Mouse (Mus musculus) limb, embryonic 13.5 days (tissue): ENCODE results near the gene Ildr1. TPM values are rescaled to one million over a fixed set of nuclear protein-coding genes. Genes with fewer than 3 reads are reported as not detected.

Experiments
- ATAC-seq: fragments of 200-750 bp; cut with Nextera tagmentation; 2 replicates; pipeline ENCODE4 v1.8.0; 2017; ENCODE audit warnings: low read depth, moderate number of reproducible peaks, moderate TSS enrichment; ENCODE audit not compliant: low FRiP score
- H3K27ac ChIP-seq: fragments of 300-500 bp; sonication (generic); 2 replicates; pipeline ENCODE4 v1.5.1; 2015; ENCODE audit warnings: inconsistent platforms, mild to moderate bottlenecking, moderate library complexity
- H3K27me3 ChIP-seq: fragments of 300-500 bp; sonication (generic); 2 replicates; pipeline ENCODE4 v1.6.1; 2015; ENCODE audit warnings: mild to moderate bottlenecking, inconsistent platforms
- H3K36me3 ChIP-seq: fragments of 300-500 bp; sonication (generic); 2 replicates; pipeline ENCODE4 v1.6.1; 2015; ENCODE audit warnings: inconsistent platforms, mild to moderate bottlenecking, moderate library complexity
- H3K4me1 ChIP-seq: fragments of 300-500 bp; sonication (generic); 2 replicates; pipeline ENCODE4 v1.6.1; 2015; ENCODE audit warnings: inconsistent platforms
- H3K4me2 ChIP-seq: fragments of 300-500 bp; sonication (generic); replicated peaks from 2 replicates; pipeline ENCODE4 v1.6.1; 2015; ENCODE audit warnings: inconsistent platforms, mild to moderate bottlenecking, moderate library complexity
- H3K4me3 ChIP-seq: fragments of 300-500 bp; sonication (generic); 2 replicates; pipeline ENCODE4 v1.5.1; 2015; ENCODE audit warnings: moderate library complexity, mild to moderate bottlenecking, inconsistent platforms
- H3K9ac ChIP-seq: fragments of 300-500 bp; sonication (generic); 2 replicates; pipeline ENCODE4 v1.6.1; 2015; ENCODE audit warnings: mild to moderate bottlenecking, inconsistent platforms
- H3K9me3 ChIP-seq: fragments of 300-500 bp; sonication (generic); 2 replicates; pipeline ENCODE4 v1.6.1; 2016; ENCODE audit warnings: inconsistent platforms
- WGBS: fragments of 180-500 bp; shearing (Covaris S2); methylation state at CpG from one replicate; pipeline ENCODE4 v1.1.7; 2015; 5-methylcytosine and 5-hydroxymethylcytosine counted together
- polyA plus RNA-seq: library from polyadenylated mRNA; unstranded; fragments of >200 nt; fragmentation: Nextera tagmentation; extraction: Ambion mirVana; gene quantifications from 2 replicates; pipeline ENCODE4 v1.2.1, GENCODE M21; 2015

Ildr1 gene
- polyA plus RNA-seq = 1.0 and 1.1 TPM in 2 replicates

DNA sequence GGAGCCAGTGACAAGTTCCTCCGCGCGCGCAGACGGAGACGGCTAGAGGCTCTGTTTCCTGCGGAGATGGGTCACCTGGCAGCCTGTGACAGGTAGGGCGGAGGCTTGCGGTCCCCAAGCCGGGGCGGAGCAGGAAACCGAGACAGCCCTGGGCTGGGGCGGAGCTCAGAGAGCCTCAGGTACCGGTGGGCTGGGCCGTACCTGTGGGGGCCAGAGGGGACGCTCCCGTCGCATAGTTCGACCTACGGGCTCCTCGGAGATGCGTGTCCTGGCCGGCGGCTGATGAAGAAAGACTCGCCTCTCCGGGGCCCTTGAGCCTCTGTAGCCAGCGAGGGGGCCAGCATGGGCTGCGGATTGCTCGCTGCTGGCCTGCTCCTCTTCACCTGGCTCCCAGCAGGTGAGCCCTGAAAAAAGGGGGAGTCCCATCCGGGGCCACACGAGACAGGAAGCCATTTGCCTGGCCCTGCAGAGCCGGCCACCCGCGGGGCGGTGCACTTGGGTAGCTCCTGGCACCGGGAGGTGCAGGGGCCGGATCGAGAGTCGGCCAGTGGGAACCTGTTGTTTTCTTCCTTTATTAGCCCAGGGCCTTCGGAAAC, at the start of gene Ildr1:
Ildr1 (plus strand) TSS at position 161 of the 596 bp plus-strand sequence.
- 1% methylated on average over 40 of the region's 40 CpGs for WGBS
- ATAC-seq = peak; percentile 21; the same call in 1 of the 2 replicates
- H3K36me3 ChIP-seq = no peaks in the 10 kb centered on the region
- H3K27ac ChIP-seq = no peak within 1 kb of the TSS
- H3K9me3 ChIP-seq = no peaks in the 10 kb centered on the region
- H3K27me3 ChIP-seq = peaks cover 30% of the 10 kb centered on the region
- peak within 1 kb of the TSS; percentile 85 for H3K4me2 ChIP-seq
- peak within 1 kb of the TSS; percentile 60 for H3K9ac ChIP-seq
- peaks cover 9% of the 10 kb centered on the region for H3K4me1 ChIP-seq
- H3K4me3 ChIP-seq = peak within 1 kb of the TSS; percentile 48

DNA sequence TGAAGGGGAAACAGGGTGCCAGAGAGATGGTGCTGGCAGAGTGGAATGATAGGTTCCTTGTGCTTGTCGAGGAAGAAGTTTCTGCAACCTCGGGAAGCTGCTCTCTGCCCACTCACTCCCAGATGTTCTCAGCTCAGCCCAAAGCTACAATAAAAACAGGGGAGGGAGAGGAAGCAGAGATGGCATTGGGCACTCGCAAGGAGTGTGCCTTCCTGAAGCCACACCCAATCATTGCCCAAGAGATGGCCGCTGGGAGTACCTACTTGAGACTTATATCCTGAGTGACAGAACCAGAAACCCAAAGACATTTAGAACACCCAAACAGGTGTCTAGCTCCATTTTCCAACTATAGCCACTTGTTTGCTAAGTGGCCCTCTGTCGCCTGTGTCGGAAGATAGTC, 48.7 kb upstream of the Ildr1 start:
- no peaks in the 10 kb centered on the region for H3K4me1 ChIP-seq
- no peaks in the 10 kb centered on the region for H3K9me3 ChIP-seq
- H3K9ac ChIP-seq = no peak overlapping the region
- 78% methylated on average over 6 of the region's 6 CpGs for WGBS
- no peak for ATAC-seq
- H3K27me3 ChIP-seq = no peaks in the 10 kb centered on the region
- no peak overlapping the region for H3K4me3 ChIP-seq
- no peak overlapping the region for H3K27ac ChIP-seq
- H3K4me2 ChIP-seq = no peak overlapping the region
- no peaks in the 10 kb centered on the region for H3K36me3 ChIP-seq

DNA sequence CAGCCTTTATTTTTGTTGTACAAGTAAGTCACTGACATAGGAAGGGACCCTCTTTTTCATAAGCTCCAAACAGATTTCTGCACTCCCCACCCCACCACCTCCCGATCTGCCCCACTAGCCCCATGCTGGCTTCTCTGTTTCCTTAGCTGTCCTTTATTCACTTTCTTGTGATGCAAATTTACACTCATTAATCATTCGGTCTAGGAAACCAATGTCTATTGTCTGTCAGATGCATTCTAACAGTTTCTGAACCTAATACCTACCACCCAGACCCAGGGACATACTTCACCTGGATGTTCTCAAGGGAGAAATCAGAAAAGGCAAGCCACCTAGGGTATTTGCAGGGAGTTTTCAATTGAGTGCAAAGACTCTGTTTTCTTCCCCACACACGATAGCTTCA, 44.5 kb upstream of the Ildr1 start:
- H3K4me2 ChIP-seq = no peak overlapping the region
- no peak overlapping the region for H3K27ac ChIP-seq
- H3K9ac ChIP-seq = no peak overlapping the region
- no peaks in the 10 kb centered on the region for H3K36me3 ChIP-seq
- no peaks in the 10 kb centered on the region for H3K27me3 ChIP-seq
- H3K9me3 ChIP-seq = no peaks in the 10 kb centered on the region
- H3K4me3 ChIP-seq = no peak overlapping the region
- 47% methylated on average over 3 of the region's 3 CpGs for WGBS
- no peak for ATAC-seq
- no peaks in the 10 kb centered on the region for H3K4me1 ChIP-seq

DNA sequence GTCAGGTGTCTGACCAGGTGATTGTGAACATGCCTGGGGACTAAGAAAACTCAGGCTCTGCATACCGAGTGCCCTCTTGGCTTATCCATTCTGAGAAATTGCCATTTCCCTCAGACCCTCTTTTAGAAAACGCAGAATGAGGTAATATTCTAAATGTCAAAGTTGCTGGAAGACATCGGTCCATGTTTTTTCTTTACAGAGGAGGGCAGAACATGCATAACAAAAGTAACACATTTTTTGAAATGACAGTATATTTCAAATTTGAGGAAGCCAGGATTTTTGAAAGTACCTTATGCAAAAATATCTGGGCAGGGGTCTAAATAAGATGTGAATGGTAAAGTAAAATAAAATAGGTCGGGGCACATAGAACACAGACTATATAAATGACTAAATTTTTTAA, 43.3 kb upstream of the Ildr1 start:
- no peak for ATAC-seq
- Histone ChIP-seq H3K4me1 (no peaks in the 10 kb centered on the region), H3K36me3 (no peaks in the 10 kb centered on the region), H3K27me3 (no peaks in the 10 kb centered on the region), H3K9ac (no peak overlapping the region), H3K9me3 (no peaks in the 10 kb centered on the region), H3K4me2 (no peak overlapping the region), H3K27ac (no peak overlapping the region), H3K4me3 (no peak overlapping the region)
- 86% methylated on average over 4 of the region's 4 CpGs for WGBS

DNA sequence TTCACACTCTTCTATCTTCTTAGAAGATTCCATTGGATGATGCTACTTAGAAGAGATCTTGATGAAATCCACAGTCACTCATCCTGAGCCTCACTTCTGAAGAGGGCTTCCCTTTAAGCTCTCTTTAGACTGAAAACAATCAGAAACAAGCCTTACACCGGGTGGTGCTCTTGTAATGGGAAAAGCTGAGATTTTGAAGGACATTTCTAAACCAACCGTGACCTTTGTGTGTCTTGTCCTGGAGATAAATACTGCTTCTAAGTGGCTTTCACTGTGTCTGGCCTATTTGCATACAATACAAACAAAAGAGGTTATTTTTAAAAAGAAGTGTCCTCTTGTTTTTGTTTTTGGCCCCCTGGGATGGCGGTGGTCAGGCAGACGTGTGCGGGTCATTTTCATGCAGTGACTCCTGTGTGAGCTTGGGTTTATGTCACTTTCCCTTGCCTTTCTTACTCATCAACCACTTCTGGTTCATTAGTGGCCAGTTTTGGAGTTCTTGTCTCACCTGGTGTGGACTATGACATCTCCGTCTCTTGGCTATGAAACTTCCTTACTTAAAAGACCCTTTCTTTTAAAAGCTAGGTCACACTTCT, 42.5 kb upstream of the Ildr1 start:
- Histone ChIP-seq H3K9ac (no peak overlapping the region), H3K4me3 (no peak overlapping the region), H3K36me3 (no peaks in the 10 kb centered on the region), H3K27me3 (no peaks in the 10 kb centered on the region), H3K4me1 (no peaks in the 10 kb centered on the region), H3K27ac (no peak overlapping the region), H3K9me3 (no peaks in the 10 kb centered on the region), H3K4me2 (no peak overlapping the region)
- ATAC-seq = no peak
- 79% methylated on average over 6 of the region's 6 CpGs for WGBS

DNA sequence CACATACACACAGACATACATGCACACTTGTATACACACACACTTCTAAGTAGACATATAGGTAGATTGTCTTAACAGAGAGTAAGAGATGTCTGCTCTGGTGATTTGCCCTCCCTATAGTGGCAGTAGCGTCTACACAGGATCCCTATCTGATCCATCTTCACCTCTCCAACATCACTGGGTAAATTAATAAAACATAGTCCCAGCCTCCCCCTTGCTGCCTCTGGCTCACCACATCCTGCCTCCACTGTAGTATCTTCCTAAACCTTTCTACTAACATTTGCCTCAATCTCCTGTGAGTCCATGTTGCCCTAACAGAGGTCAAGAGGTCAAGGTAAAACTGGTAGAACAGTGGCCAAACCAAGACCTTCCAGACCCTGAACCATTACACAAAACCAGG, 38.6 kb upstream of the Ildr1 start:
- no peak overlapping the region for H3K4me2 ChIP-seq
- H3K4me3 ChIP-seq = no peak overlapping the region
- 83% methylated on average over 1 of the region's 1 CpGs for WGBS
- H3K4me1 ChIP-seq = no peaks in the 10 kb centered on the region
- ATAC-seq = no peak
- peaks cover 7% of the 10 kb centered on the region for H3K9me3 ChIP-seq
- no peaks in the 10 kb centered on the region for H3K27me3 ChIP-seq
- no peak overlapping the region for H3K9ac ChIP-seq
- H3K27ac ChIP-seq = no peak overlapping the region
- no peaks in the 10 kb centered on the region for H3K36me3 ChIP-seq

DNA sequence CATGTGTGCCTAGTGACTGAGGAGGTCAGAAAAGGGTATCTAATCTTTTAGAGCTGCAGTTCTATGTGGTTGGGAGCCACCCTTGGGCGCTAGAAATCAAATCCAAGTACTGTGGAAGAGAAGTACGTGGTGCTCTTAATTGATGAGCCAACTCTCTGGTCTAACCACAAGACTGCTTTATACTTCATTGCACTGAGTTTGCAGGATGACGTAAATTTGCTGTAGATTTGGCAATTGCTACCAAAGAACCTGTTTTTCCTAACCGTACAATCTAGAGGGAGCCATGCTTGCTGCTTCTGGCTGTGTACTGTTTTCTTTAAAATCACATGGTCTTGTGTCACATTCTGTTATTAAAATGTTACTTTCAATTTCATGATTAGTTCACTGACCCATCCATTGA, 37.9 kb upstream of the Ildr1 start:
- Histone ChIP-seq H3K4me2 (no peak overlapping the region), H3K27ac (no peak overlapping the region), H3K9me3 (peaks cover 7% of the 10 kb centered on the region), H3K27me3 (no peaks in the 10 kb centered on the region), H3K36me3 (no peaks in the 10 kb centered on the region), H3K4me1 (no peaks in the 10 kb centered on the region), H3K9ac (no peak overlapping the region), H3K4me3 (no peak overlapping the region)
- no peak for ATAC-seq
- WGBS = 93% methylated on average over 4 of the region's 4 CpGs

DNA sequence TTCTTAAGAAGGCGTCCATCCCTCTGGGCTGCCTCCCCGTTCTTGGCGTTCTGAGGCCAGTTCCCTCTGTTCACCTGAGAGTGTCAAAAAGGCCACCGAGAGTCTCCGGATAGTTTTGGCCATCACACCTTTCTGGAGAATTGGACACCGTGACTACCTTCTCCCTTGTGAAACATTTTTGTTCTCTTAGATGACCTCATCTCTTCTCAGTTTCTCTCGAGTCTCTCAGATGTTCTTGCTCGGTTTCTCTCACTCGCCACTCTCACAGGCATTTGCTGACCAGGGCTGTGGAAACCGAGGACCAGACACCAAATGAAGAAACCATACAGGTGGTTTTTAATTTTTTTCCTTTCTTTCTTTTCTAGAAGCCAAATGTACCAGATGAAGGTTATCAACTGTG, 32.4 kb upstream of the Ildr1 start:
- no peak overlapping the region for H3K27ac ChIP-seq
- H3K4me3 ChIP-seq = no peak overlapping the region
- no peak for ATAC-seq
- no peaks in the 10 kb centered on the region for H3K27me3 ChIP-seq
- H3K4me1 ChIP-seq = no peaks in the 10 kb centered on the region
- H3K9me3 ChIP-seq = peaks cover 7% of the 10 kb centered on the region
- H3K9ac ChIP-seq = no peak overlapping the region
- 81% methylated on average over 10 of the region's 10 CpGs for WGBS
- no peaks in the 10 kb centered on the region for H3K36me3 ChIP-seq
- H3K4me2 ChIP-seq = no peak overlapping the region

DNA sequence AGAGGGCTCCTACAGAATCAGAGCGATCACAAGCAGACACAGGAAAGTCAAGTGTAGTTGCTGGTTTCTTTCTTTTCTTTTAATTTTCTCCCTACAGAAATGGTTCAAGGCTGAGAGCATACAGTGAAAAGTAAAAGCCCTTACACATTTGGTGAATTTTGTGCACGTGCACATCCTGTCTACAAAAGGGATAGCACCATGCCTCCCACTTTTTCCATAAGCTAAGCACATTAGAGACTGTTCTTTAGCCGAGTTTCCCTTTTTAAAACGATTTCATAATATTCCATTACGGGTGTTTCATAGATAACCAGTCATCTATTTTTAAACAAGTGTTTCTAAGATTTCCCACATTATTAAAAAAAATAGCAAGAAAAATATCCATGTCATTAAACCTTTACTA, 30.3 kb upstream of the Ildr1 start:
- Histone ChIP-seq H3K27me3 (no peaks in the 10 kb centered on the region), H3K9me3 (peaks cover 1% of the 10 kb centered on the region), H3K27ac (no peak overlapping the region), H3K4me1 (no peaks in the 10 kb centered on the region), H3K4me3 (no peak overlapping the region), H3K9ac (no peak overlapping the region), H3K36me3 (no peaks in the 10 kb centered on the region), H3K4me2 (no peak overlapping the region)
- 90% methylated on average over 5 of the region's 5 CpGs for whole genome bisulfite sequencing
- no peak for ATAC-seq

DNA sequence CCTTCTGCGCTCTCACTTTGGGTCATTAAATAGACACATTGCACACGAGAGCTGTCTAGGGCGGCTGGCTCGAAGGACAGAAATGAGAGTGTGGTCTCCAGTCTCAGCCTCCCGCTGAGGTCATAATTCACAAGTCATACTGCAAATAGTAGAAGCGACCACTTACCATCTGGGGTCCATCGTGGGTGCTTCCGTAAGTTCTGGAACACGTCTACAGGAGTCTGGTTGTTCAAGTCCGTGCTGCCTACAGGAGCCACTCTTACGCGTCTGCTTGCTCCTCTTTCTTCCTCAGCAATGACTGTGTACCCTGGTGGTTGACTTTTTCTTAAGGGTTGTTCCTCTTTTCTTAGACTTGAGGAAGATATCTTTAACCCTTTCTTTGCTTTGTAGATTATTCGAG, 28.0 kb upstream of the Ildr1 start, which contains the start of gene Cd86:
Cd86 (minus strand) TSS at position 300 of the 400 bp plus-strand sequence.
- Histone ChIP-seq H3K4me1 (no peaks in the 10 kb centered on the region), H3K4me2 (no peak within 1 kb of the TSS), H3K27ac (no peak within 1 kb of the TSS), H3K9me3 (no peaks in the 10 kb centered on the region), H3K4me3 (no peak within 1 kb of the TSS), H3K9ac (no peak within 1 kb of the TSS), H3K27me3 (no peaks in the 10 kb centered on the region), H3K36me3 (no peaks in the 10 kb centered on the region)
- ATAC-seq = no peak
- WGBS = 72% methylated on average over 13 of the region's 13 CpGs

DNA sequence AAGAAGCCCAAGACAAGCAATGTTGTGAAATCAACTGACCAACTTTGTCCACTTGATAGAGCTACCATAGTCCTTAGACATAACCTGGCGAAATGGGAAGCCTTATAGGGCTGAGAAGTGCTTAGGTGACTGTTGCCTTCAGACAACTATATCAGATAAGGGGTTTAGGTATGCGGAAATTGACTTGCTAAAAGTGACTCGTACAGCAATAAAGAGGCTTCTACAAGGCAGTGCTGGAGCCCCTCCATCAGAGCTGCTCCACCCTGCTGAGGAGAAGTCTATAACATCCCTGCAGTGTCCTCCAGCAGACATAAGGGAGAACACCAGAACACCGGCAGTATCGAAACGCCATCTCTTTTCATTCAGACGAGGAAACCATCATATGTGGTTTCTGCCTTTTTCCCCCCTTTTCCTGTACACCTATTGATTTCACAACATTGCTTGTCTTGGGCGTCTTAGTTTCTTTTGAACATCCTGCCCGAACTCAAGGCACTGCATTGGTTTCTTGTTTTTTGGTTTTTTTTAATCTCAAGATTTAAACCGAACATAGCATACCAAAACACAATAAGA, 27.2 kb upstream of the Ildr1 start:
- Histone ChIP-seq H3K36me3 (no peaks in the 10 kb centered on the region), H3K9me3 (no peaks in the 10 kb centered on the region), H3K27ac (no peak overlapping the region), H3K9ac (no peak overlapping the region), H3K4me1 (no peaks in the 10 kb centered on the region), H3K4me3 (no peak overlapping the region), H3K4me2 (no peak overlapping the region), H3K27me3 (no peaks in the 10 kb centered on the region)
- no peak for ATAC-seq
- 88% methylated on average over 10 of the region's 10 CpGs for WGBS

DNA sequence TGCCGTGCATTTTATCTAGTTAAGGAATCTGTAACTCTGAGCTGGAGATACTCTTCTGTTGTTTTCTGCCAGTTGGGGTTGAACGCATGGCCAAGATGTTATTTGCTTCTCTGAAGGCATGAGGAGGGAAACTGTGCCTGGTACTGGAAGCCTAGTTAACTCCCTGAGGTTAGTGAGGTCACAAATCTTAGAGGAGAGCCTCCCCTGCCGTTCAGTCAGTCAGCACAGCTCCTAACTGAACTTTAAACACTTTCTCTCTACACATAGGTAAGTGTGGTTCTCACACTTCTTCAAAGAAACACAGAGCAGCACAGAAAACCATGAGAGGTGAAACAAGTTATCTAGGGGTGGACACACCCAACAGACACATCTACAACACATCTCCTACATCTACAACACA, 23.2 kb upstream of the Ildr1 start:
- 81% methylated on average over 3 of the region's 3 CpGs for WGBS
- no peaks in the 10 kb centered on the region for H3K27me3 ChIP-seq
- no peak overlapping the region for H3K4me3 ChIP-seq
- H3K36me3 ChIP-seq = no peaks in the 10 kb centered on the region
- H3K4me2 ChIP-seq = no peak overlapping the region
- H3K4me1 ChIP-seq = no peaks in the 10 kb centered on the region
- no peak for ATAC-seq
- no peak overlapping the region for H3K9ac ChIP-seq
- H3K27ac ChIP-seq = no peak overlapping the region
- no peaks in the 10 kb centered on the region for H3K9me3 ChIP-seq

DNA sequence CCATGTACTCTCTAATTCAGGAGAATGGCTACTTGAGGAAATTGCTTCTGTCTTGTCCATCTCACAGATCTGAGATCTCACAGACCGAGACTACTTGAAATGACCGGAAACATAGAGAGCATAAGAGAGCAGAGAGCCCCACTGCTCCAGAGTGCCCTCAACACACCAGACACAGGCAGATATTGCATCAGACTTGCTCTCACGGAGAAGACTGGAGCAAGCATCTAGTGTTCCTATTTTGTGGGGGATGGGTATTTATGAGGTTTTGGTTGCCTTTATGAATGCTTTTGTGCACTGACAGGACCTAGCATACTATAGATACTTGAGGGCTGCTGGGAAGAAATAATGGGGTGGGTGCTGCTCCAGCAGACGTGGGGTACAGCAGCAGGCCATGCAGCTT, 20.6 kb upstream of the Ildr1 start:
- 82% methylated on average over 4 of the region's 4 CpGs for WGBS
- H3K27me3 ChIP-seq = no peaks in the 10 kb centered on the region

More for the DNA sequence above, 20.6 kb upstream of the Ildr1 start:
- no peaks in the 10 kb centered on the region for H3K9me3 ChIP-seq
- no peak overlapping the region for H3K4me2 ChIP-seq
- no peak overlapping the region for H3K4me3 ChIP-seq
- ATAC-seq = no peak
- no peaks in the 10 kb centered on the region for H3K4me1 ChIP-seq
- no peak overlapping the region for H3K9ac ChIP-seq
- no peak overlapping the region for H3K27ac ChIP-seq
- H3K36me3 ChIP-seq = no peaks in the 10 kb centered on the region
